Mouse (Mus musculus) embryonic facial prominence, embryonic 14.5 days (tissue): Measurements from ENCODE around the gene Art3. TPM values are rescaled to one million over a fixed set of nuclear protein-coding genes. Genes with fewer than 3 reads are reported as not detected.

ENCODE experiments used
- ATAC-seq: fragments of 200-750 bp; cut with Nextera tagmentation; 2 replicates; pipeline ENCODE4 v1.8.0; 2017; ENCODE audit warnings: low read depth, moderate number of reproducible peaks, moderate TSS enrichment
- DNase-seq: peaks from one replicate; pipeline ENCODE4 v3.0.0-alpha.2; 2015; ENCODE audit warnings: low spot score
- H3K27ac ChIP-seq: fragments of 300-500 bp; sonication (generic); replicated peaks from 2 replicates; pipeline ENCODE4 v1.5.1; 2014; ENCODE audit warnings: low read depth, mild to moderate bottlenecking, low read length, moderate library complexity
- H3K27me3 ChIP-seq: fragments of 300-500 bp; sonication (generic); replicated peaks from 2 replicates; pipeline ENCODE4 v1.6.1; 2014; ENCODE audit warnings: low read length; ENCODE audit not compliant: control insufficient read depth, insufficient read depth
- H3K36me3 ChIP-seq: fragments of 300-500 bp; sonication (generic); 2 replicates; pipeline ENCODE4 v1.6.1; 2014; ENCODE audit warnings: low read length, mixed read lengths; ENCODE audit not compliant: control insufficient read depth, insufficient read depth
- H3K4me1 ChIP-seq: fragments of 300-500 bp; sonication (generic); 2 replicates; pipeline ENCODE4 v1.6.1; 2014; ENCODE audit warnings: antibody characterized with exemption, low read length; ENCODE audit not compliant: control insufficient read depth, insufficient read depth
- H3K4me2 ChIP-seq: fragments of 300-500 bp; sonication (generic); 2 replicates; pipeline ENCODE4 v1.6.1; 2014; ENCODE audit warnings: low read depth, mild to moderate bottlenecking, low read length, moderate library complexity, mixed read lengths
- H3K4me3 ChIP-seq: fragments of 300-500 bp; sonication (generic); 2 replicates; pipeline ENCODE4 v1.5.1; 2014; ENCODE audit warnings: low read depth, mild to moderate bottlenecking, low read length
- H3K9ac ChIP-seq: fragments of 300-500 bp; sonication (generic); 2 replicates; pipeline ENCODE4 v1.6.1; 2014; ENCODE audit warnings: low read depth, mild to moderate bottlenecking, low read length, moderate library complexity, mixed read lengths
- H3K9me3 ChIP-seq: fragments of 300-500 bp; sonication (generic); 2 replicates; pipeline ENCODE4 v1.6.1; 2016; ENCODE audit warnings: low read length; ENCODE audit not compliant: control insufficient read depth
- WGBS: fragments of 180-500 bp; shearing (Covaris S2); extraction: QIAGEN DNeasy Blood & Tissue Kit; methylation state at CpG from one replicate; pipeline ENCODE4 v1.1.7; 2014; 5-methylcytosine and 5-hydroxymethylcytosine counted together
- polyA plus RNA-seq: library from polyadenylated mRNA; unstranded; fragments of >200 nt; fragmentation: Nextera tagmentation; extraction: Ambion mirVana; gene quantifications from 2 replicates; pipeline ENCODE4 v1.2.1, GENCODE M21; 2014

Art3 gene
- polyA plus RNA-seq, 1 experiment from 2014 or later, result 10.3 TPM

GRCm38 (mm10) chr5:92392542-92392941 lies 60.9 kb downstream of the Art3 start:
- ATAC-seq, result no peak
- Histone ChIP-seq H3K4me3 (peak overlapping the region; percentile 25), H3K4me1 (no peaks in the 10 kb centered on the region), H3K27ac (no peak overlapping the region), H3K27me3 (peaks cover 33% of the 10 kb centered on the region), H3K9me3 (no peaks in the 10 kb centered on the region), H3K4me2 (peak overlapping the region; percentile 48), H3K36me3 (no peaks in the 10 kb centered on the region), H3K9ac (no peak overlapping the region)
- no peak for DNase-seq
- 47% methylated on average over 18 of the region's 18 CpGs for WGBS

DNA sequence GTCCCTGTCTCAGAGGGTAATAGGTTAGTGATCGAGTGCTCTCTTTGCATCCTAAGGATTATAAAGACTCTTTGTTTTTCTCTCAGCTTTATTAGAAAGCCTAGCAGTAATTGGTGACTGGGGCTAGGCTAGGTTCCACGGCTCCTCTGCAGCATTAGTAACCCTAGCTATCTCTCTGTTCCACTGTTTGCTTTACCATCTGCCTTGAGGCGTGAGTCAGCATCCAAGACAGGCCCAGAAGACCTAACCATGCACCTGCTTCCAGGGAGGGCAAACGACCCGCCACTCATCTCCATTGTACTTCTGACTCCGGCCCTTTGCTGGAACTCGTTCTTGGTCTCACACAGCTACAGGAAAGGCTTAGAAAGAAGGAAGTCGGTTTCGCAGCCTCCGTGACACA lies 62.2 kb downstream of the Art3 start:
- Histone ChIP-seq H3K36me3 (no peaks in the 10 kb centered on the region), H3K9ac (no peak overlapping the region), H3K27ac (no peak overlapping the region), H3K4me2 (no peak overlapping the region), H3K9me3 (no peaks in the 10 kb centered on the region), H3K4me3 (no peak overlapping the region), H3K27me3 (peaks cover 33% of the 10 kb centered on the region), H3K4me1 (no peaks in the 10 kb centered on the region)
- DNase-seq (no peak), ATAC-seq (no peak)
- WGBS, result 59% methylated on average over 10 of the region's 10 CpGs

- Histone ChIP-seq H3K4me1 (no peaks in the 10 kb centered on the region), H3K4me3 (no peak overlapping the region), H3K9me3 (no peaks in the 10 kb centered on the region), H3K27me3 (peaks cover 32% of the 10 kb centered on the region), H3K9ac (no peak overlapping the region), H3K36me3 (no peaks in the 10 kb centered on the region), H3K27ac (no peak overlapping the region), H3K4me2 (no peak overlapping the region)
- DNase-seq, result no peak
- WGBS, result 86% methylated on average over 3 of the region's 3 CpGs
- no peak for ATAC-seq
Observed at GRCm38 (mm10) chr5:92395764-92396163, 64.1 kb downstream of the Art3 start.

GRCm38 (mm10) chr5:92396476-92396875 lies 64.8 kb downstream of the Art3 start:
- H3K9me3 ChIP-seq, result no peaks in the 10 kb centered on the region
- 75% methylated on average over 6 of the region's 6 CpGs for WGBS
- ATAC-seq (no peak), DNase-seq (no peak)
- H3K36me3 ChIP-seq, result no peaks in the 10 kb centered on the region
- H3K4me1 ChIP-seq, result no peaks in the 10 kb centered on the region
- no peak overlapping the region for H3K4me3 ChIP-seq
- H3K9ac ChIP-seq, result no peak overlapping the region
- peaks cover 24% of the 10 kb centered on the region for H3K27me3 ChIP-seq
- H3K4me2 ChIP-seq, result no peak overlapping the region
- no peak overlapping the region for H3K27ac ChIP-seq

DNA sequence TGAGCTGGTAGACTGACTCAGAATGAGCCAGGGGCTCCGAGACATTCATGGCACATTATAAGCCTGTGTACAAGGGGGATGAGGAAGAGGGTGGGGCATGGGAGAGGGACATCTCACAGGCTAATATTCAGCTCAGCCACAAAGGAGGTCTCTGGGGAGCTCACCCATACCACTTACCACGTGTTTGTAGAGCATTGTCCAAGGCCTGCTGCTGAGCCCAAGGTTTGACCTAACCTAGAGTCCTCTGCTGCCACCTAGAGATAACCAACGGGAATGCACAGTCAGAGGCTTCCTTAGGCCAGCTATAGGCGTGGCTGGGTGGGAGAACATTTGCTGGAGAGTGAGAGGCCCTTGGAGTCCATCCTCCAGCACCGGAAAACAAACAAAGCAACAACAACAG lies 66.5 kb downstream of the Art3 start:
- ATAC-seq, result peak; percentile 84
- WGBS, result 24% methylated on average over 5 of the region's 5 CpGs
- Histone ChIP-seq H3K9me3 (no peaks in the 10 kb centered on the region), H3K4me1 (no peaks in the 10 kb centered on the region), H3K4me2 (no peak overlapping the region), H3K4me3 (no peak overlapping the region), H3K36me3 (no peaks in the 10 kb centered on the region), H3K27ac (no peak overlapping the region), H3K9ac (no peak overlapping the region), H3K27me3 (peaks cover 10% of the 10 kb centered on the region)
- peak; percentile 89 for DNase-seq

DNA sequence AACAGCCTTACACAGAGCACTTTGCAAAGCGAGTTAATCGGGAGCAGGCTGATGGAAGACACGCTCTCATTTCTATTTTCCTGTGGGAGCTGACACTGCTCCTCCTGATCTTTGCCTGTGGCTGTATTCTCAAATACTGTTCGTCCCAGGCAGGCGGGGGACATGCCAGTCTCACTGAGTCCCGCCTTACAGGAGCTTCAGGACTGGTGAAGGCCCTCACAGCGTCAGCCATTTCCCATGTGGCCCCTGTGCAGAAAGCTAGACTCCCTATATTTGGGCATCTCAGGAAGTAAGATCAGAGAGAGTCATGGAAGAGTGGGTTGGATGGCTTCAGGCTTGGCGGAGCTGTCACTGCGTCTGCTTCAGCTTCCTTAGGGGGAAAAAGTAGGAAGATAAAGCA lies 71.2 kb downstream of the Art3 start:
- H3K27me3 ChIP-seq, result no peaks in the 10 kb centered on the region
- no peaks in the 10 kb centered on the region for H3K4me1 ChIP-seq
- H3K36me3 ChIP-seq, result no peaks in the 10 kb centered on the region
- H3K4me2 ChIP-seq, result no peak overlapping the region; the same call in 1 of the 2 replicates
- H3K4me3 ChIP-seq, result no peak overlapping the region
- peak; percentile 15 for DNase-seq
- H3K27ac ChIP-seq, result no peak overlapping the region
- no peak overlapping the region for H3K9ac ChIP-seq
- 38% methylated on average over 9 of the region's 9 CpGs for WGBS
- no peaks in the 10 kb centered on the region for H3K9me3 ChIP-seq
- no peak for ATAC-seq

GRCm38 (mm10) chr5:92403562-92404399 lies 72.2 kb downstream of the Art3 start:
- Histone ChIP-seq H3K4me3 (no peak overlapping the region), H3K27me3 (no peaks in the 10 kb centered on the region), H3K9me3 (no peaks in the 10 kb centered on the region), H3K4me1 (no peaks in the 10 kb centered on the region), H3K27ac (no peak overlapping the region), H3K4me2 (no peak overlapping the region), H3K36me3 (no peaks in the 10 kb centered on the region), H3K9ac (no peak overlapping the region)
- 39% methylated on average over 10 of the region's 10 CpGs for WGBS
- DNase-seq (peak; percentile 14), ATAC-seq (peak; percentile 44; the same call in 1 of the 2 replicates)

DNA sequence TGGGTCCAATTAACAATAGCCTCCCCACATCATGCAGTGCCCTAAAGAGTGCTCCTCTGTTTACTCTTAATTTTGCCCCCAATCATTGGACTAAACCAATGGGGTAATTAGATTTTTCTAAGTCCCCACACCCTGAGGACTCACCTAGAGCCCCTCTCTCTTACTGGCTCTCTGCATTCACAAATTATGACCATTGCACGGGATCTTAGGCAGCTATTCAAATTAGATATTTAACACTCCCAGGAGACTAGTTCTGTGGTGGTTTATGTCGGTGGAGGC lies 72.7 kb downstream of the Art3 start:
- Histone ChIP-seq H3K4me2 (no peak overlapping the region), H3K27ac (no peak overlapping the region), H3K9ac (no peak overlapping the region), H3K27me3 (no peaks in the 10 kb centered on the region), H3K4me3 (no peak overlapping the region), H3K36me3 (no peaks in the 10 kb centered on the region), H3K9me3 (no peaks in the 10 kb centered on the region), H3K4me1 (no peaks in the 10 kb centered on the region)
- no peak for DNase-seq
- no peak for ATAC-seq
- 15% methylated on average over 2 of the region's 2 CpGs for WGBS
